Mouse (Mus musculus) G1E (cell line): ENCODE results near the gene Dennd1a.

Source experiments
- CTCF ChIP-seq: IDR thresholded peaks from 2 replicates; pipeline ENCODE4 v1.5.1; 2012; ENCODE audit warnings: low read depth, low read length, inconsistent platforms, mixed read lengths
- TAL1 ChIP-seq: conservative IDR thresholded peaks from 2 replicates; pipeline ENCODE4 v1.6.1; 2012; ENCODE audit warnings: low read depth, low read length, inconsistent platforms, mixed read lengths

GRCm38 (mm10) chr2:38124727-38125126 lies 162.5 kb downstream of the Dennd1a start:
- TF ChIP-seq CTCF (no peak), TAL1 (no peak)
